Mouse (Mus musculus) bone marrow, adult 2 months (tissue): Measurements from ENCODE around the gene Mpst.

Source experiments
- CTCF ChIP-seq: fragments of 200-500 bp; IDR thresholded peaks from 2 replicates; pipeline ENCODE4 v1.5.1; 2011; ENCODE audit warnings: low read length, control low read depth; ENCODE audit not compliant: control insufficient read depth, insufficient read depth
- POLR2A ChIP-seq: fragments of 200-500 bp; IDR thresholded peaks from 2 replicates; pipeline ENCODE4 v1.6.1; 2011; ENCODE audit warnings: low read depth, mild to moderate bottlenecking, control low read depth, low read length, borderline replicate concordance; ENCODE audit not compliant: control insufficient read depth

DNA sequence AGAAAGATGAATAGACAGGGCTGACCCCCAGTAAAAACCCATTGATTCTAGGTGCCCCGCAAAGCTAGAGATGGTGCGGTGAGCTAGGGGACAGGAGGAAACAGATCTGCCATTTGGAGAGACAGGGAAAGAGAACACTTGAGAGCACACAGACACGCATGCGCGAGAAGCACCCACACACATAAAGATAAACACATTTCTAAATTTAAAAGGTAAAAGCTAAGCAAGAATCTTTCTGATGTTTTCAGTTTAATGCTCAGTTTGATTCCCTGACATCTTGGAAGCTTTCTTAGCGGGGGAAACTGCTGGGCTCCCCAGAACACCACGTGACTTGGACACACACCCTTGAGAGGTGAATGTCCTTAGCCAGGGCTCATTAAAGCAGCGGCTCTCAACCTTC lies 39.3 kb upstream of the Mpst start:
- TF ChIP-seq CTCF (no peak), POLR2A (no peak)
